In genomic region chr8:87517132-87517531, GRCm38 (mm10) we compare ENCODE assay signal across 16 mouse cellular contexts.
"Had no signal": no experiment of that assay in that cellular context is flagged by ENCODE, and none has a peak within 500 bp of the region (broad histone marks: within the 10 kb centered on the region; RNA-seq: fewer than 3 reads in every experiment).

No protein-coding gene starts in this region.

- DNase-seq: heart, postnatal 10 days; heart, postnatal 14 days; heart, postnatal 36 days; heart, postnatal 4 days; kidney, adult 11 months; kidney, adult 18-20 months; kidney, adult 2 months; kidney, adult 8-10 months; kidney, adult 9 months; kidney, postnatal 10 days; kidney, postnatal 14 days; kidney, postnatal 25 days; kidney, postnatal 36 days; kidney, postnatal 4 days; layer of hippocampus, adult 9-11 months; layer of hippocampus, postnatal 36 days had no signal
